Mouse (Mus musculus): ENCODE data around the gene Ube2g2.

DNA sequence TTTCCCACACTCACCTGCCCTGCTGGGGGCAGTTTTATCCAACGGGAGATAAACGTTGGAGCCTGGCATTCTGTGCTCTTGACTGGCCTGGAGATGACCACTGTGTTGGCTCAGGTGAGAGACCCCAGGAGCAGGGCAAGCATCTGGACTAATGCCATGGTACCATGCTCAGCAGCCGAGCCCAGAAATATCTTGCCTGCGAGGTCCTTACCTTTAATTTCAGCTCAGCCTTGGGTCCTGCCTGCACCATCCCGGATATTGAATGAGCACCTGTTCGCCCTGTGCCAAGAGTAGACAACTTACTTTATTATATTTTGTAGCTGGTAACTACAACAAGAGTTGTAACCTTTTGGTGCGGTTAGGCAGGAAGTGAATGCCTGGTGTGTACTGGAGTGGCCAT is 15.2 kb upstream of the Ube2g2 start:
- TF ChIP-seq CTCF (IDR thresholded peaks at IDR 0.05; ENCODE audit: insufficient read depth, low read depth, low read length) (no peak), POLR2A (IDR thresholded peaks at IDR 0.05; ENCODE audit: insufficient read depth, low read depth, low read length) (no peak)
